8 mouse cellular contexts compared by ENCODE assay signal in the genomic region with DNA sequence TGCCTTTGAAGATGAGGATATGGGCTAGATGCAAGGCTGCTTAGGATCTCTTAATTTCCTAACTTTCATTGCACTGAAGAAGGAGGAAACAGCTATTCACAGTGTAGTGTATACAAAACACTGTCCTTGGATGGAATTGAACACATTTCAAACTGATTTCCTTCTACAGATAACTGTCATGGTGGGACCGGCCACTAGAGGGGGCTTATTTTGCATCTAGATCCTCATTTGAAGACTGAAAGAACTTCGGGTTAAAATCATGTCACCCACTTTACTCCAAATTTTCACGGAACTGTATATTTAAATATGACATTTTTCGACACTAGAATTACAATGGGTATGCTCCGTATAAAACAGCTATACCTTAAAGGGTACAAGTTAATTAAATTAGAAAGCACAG. TPM values are rescaled to one million over a fixed set of nuclear protein-coding genes. Genes with fewer than 3 reads are reported as not detected.
A peak's percentile ranks its signal among the peaks of the same experiment; 100 is the strongest.
DNase-seq lines count a peak whose midpoint lies in the region; ATAC-seq and TF ChIP-seq lines count a peak whose summit lies in the region.

No protein-coding gene starts in this region.

- no peaks in the 10 kb centered on the region for H3K27me3 ChIP-seq in heart, adult 2 months (ENCODE audit: control insufficient read depth, insufficient read depth, low read length)
- H3K27me3 ChIP-seq in stomach, embryonic 15.5 days (replicated peaks): no peaks in the 10 kb centered on the region

- no peak for ATAC-seq in stomach, embryonic 15.5 days (ENCODE audit: insufficient read depth, low FRiP score, low read depth)

- H3K4me2 ChIP-seq in stomach, embryonic 15.5 days: peak overlapping the region; percentile 37

- no peaks in the 10 kb centered on the region for H3K79me2 ChIP-seq in heart, adult 2 months (replicated peaks; ENCODE audit: control insufficient read depth, insufficient read depth, low read length)

- 16% methylated on average over 5 of the region's 5 CpGs for WGBS in heart, adult 2 months
- WGBS in stomach, embryonic 15.5 days: 11% methylated on average over 5 of the region's 5 CpGs

- H3K9me3 ChIP-seq in stomach, embryonic 15.5 days: no peaks in the 10 kb centered on the region

- intact Hi-C loops in heart, adult 2 months (cut with DNase I): loop anchor here (2.0 to 10.0 kb wide), 7 partner anchors 70 to 513 kb away; a partner anchor contains a TSS
- intact Hi-C loops in heart, postnatal 25 days (cut with DNase I): loop anchor here (1.0 to 10.0 kb wide), 7 partner anchors 70 to 503 kb away; no protein-coding TSS in a partner anchor
- intact Hi-C loops in left cerebral cortex, postnatal 4 days (cut with DNase I): loop anchor here (5.0 kb wide), 2 partner anchors 225 to 300 kb away; no protein-coding TSS in a partner anchor

- peaks cover 5% of the 10 kb centered on the region for H3K4me1 ChIP-seq in heart, adult 2 months (ENCODE audit: control insufficient read depth, insufficient read depth, low read length)
- peaks cover 2% of the 10 kb centered on the region; the same call in 1 of the 2 replicates for H3K4me1 ChIP-seq in stomach, embryonic 15.5 days

- H3K4me3 ChIP-seq in heart, adult 2 months: peak overlapping the region; percentile 36
- H3K4me3 ChIP-seq in stomach, embryonic 15.5 days (replicated peaks): no peak overlapping the region; the same call in 1 of the 2 replicates

- no peak overlapping the region for H3K9ac ChIP-seq in heart, adult 2 months (ENCODE audit: low read depth, low read length)
- H3K9ac ChIP-seq in stomach, embryonic 15.5 days: no peak overlapping the region

- TF ChIP-seq POLR2A in heart, adult 2 months (IDR thresholded peaks at IDR 0.05; ENCODE audit: insufficient read depth, low read depth, low read length): no peak

- peaks cover 9% of the 10 kb centered on the region for H3K36me3 ChIP-seq in heart, adult 2 months (ENCODE audit: control insufficient read depth, insufficient read depth, low read length)
- H3K36me3 ChIP-seq in stomach, embryonic 15.5 days: no peaks in the 10 kb centered on the region

- no peak for TF ChIP-seq EP300 in heart, adult 2 months (IDR thresholded peaks at IDR 0.05; ENCODE audit: insufficient read depth, low read depth, low read length)

- H3K27ac ChIP-seq in heart, adult 2 months: peak overlapping the region; percentile 55
- H3K27ac ChIP-seq in stomach, embryonic 15.5 days: no peak overlapping the region

- peak; percentile 92 for TF ChIP-seq CTCF in heart, adult 2 months (IDR thresholded peaks at IDR 0.05)

- peak; percentile 59 to 72 for DNase-seq in heart, adult 2 months
- no peak for DNase-seq in heart, postnatal 25 days (ENCODE audit: low spot score)
- DNase-seq in c-Kit-negative CD71-positive TER-119-positive erythroid progenitor cells, embryonic 14.5 days (ENCODE audit: low read depth, low spot score): peak; percentile 30
- peak; percentile 16 to 55 for DNase-seq in frontal cortex, postnatal 10 days (ENCODE audit: low spot score in 2 of 2)
- DNase-seq in kidney, adult 18-20 months: peak; percentile 76
- DNase-seq in left cerebral cortex, postnatal 4 days: peak; percentile 68
- peak; percentile 84 for DNase-seq in naive thymus-derived CD4-positive, alpha-beta T cell, adult 2 months (ENCODE audit: low read depth)

RNA-seq across cellular contexts. Expression of a gene that starts 2.7 kb away (rescaled TPM):
- total RNA-seq in heart, adult 2 months (2021): 1 to 10 TPM; 2.8 to 5.6 TPM
- polyA plus RNA-seq in heart, adult 2 months (2012; rRNA removed): 2.6 and 4.3 TPM in 2 replicates
- total RNA-seq in heart, postnatal 25 days (2021): 1 to 10 TPM; 5.3 to 6.2 TPM
- 10 to 100 TPM in 1 of 2 experiments, 1 to 10 TPM in 1; 8.8 to 11.5 TPM for total RNA-seq in left cerebral cortex, postnatal 4 days (2021)
- 15.3 and 16.0 TPM in 2 replicates for polyA plus RNA-seq in stomach, embryonic 15.5 days (2015; fragmentation: Nextera tagmentation; extraction: Ambion mirVana)
